Mouse (Mus musculus): Measurements from ENCODE around the gene Prr19. TPM values are rescaled to one million over a fixed set of nuclear protein-coding genes. Genes with fewer than 3 reads are reported as not detected.
"Not testable (repeated sequence)": the region's sequence is repeated elsewhere in the genome, so short reads cannot be mapped to it uniquely, and the experiment has no call there.

Gene Prr19
- total RNA-seq, 2 experiments from 2014 or later: not detected

DNA sequence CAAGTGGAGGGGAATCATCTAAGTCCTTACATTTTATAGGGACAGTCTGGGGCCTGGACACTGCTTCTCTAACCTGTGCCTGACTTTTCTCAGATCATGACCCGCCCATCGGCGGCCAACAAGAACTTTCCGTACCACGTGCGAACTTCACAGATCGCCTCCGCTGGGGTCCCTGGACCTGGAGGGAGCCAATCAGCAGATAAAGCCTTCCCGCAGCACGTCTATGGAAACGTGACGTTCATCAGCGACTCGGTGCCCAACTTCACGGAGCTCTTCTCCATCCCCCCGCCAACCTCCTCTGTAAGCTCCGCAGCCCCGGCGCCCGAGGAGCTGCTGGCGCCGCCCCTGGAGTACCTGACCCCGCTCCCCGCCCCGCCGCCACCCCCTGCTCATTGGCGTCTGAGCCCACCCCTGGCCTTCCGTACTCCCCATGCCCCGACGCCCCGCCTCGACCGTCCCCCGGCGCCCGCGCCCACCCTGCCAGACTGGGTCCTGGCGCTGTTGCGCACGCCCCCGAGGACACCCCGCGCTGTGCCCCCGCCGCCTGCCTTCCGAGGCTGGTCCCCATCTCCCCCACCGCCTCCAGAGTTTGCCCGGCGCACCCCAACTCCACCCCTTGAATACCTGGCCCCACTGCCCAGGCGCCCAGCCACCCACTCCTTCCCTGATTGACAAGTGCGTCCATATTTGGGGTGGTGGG lies 13.5 kb downstream of the Prr19 start:
- DNase-seq: no peak
- intact Hi-C loops (cut with DNase I): loop anchor here (10.0 kb wide), 1 partner anchor 340 kb away; the partner anchor contains the start of gene Rabac1

DNA sequence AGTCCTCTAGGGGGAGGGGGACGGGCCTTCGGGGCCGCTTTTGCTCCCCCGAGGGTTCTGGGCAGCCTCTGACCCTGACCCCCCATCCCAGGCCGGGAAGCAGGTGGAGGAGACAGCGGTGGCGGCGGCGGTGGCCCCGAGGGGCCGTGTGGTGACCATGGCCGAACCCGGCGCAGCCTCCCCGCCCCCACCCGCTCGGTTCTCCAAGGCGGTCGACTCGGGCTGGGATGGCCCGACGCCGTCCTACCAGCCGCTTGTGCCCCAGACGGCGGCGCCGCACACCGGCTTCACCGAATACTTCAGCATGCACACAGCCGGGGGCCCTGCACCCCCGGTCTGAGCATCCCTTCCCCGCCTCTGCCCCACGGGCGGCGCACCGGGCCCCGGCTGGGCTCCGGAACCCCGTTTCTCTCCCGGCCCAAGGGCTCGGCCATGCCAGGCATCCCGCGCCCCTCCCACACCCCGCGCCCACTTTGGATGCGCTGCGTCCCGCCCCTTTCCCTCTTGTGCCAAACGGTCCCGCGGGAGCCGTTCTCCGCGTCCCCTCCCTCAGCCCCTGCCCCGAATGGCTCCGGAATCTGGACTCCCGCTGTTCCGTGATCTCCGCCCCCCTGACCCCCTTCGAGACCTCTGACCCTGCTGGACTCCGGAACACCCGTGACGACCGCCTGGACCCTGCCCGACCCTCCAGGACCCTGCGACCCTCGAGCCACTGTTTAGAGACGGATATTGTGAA lies 14.3 kb downstream of the Prr19 start:
- intact Hi-C loops (cut with DNase I): loop anchor here (2.0 to 10.0 kb wide), 3 partner anchors 33 to 341 kb away; partner anchors contain the start of gene Rabac1
- DNase-seq: peak in 1 of 2 experiments; percentile 20

- intact Hi-C loops (cut with DNase I): loop anchor here (2.0 to 10.0 kb wide), 3 partner anchors 34 to 342 kb away; partner anchors contain the start of gene Rabac1
These were observed 15.6 kb downstream of the Prr19 start, which contains the start of gene Megf8 for GRCm38 (mm10) chr7:25316532-25317445. Gene Megf8 (plus strand): TSS chr7:25317164.

GRCm38 (mm10) chr7:25317446-25317999 lies 16.3 kb downstream of the Prr19 start:
- intact Hi-C loops (cut with DNase I): loop anchor here (2.0 to 10.0 kb wide), 3 partner anchors 35 to 343 kb away; partner anchors contain the start of gene Rabac1

More at GRCm38 (mm10) chr7:25316532-25317445, 15.6 kb downstream of the Prr19 start, which contains the start of gene Megf8:
- peak; percentile 92 to 96 for DNase-seq

DNA sequence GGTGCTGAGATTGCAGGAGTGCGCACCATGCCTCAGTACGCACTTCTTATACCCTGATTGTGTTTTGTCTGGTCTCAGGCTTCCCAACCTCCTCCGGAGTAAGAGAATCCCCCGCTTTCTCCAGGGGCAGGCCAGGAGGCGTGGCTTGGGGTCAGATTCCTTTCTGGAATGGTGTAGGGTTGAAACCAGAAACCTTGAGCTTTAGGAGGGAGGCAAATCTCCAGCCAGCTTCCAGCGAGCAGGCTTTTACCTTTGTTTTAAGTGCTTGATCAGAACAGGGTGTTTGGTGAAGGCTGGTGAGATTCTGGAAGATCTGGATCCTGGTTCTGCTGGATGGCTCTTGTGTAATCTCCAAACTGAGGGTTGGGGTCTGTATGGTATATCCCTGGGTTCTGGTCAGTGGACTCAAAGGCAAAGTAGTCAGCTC lies 20.9 kb downstream of the Prr19 start:
- intact Hi-C loops (cut with DNase I): no loop called here
- peak in 1 of 2 experiments; percentile 36 for DNase-seq

More at GRCm38 (mm10) chr7:25317446-25317999, 16.3 kb downstream of the Prr19 start:
- peak in 1 of 2 experiments; percentile 11 for DNase-seq

DNA sequence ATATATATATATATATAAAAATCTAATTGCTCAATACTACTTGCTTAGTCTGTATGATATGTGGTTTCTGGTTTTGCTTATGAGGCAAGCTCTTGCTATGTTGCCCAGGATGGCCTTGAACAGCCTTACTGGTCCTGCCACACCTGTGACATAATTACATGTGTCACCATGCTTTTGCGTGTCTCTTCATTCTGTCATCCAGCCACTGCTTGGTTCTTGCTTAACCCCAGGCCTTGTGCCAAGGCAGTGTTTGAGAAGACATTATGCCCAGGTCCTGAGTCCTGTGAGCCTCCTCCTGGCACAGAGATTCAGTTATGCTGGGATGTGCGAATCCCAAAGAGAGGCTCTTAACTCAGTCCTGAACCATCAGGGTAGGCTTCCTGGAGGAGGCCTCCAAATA lies 22.0 kb downstream of the Prr19 start:
- intact Hi-C loops (cut with DNase I): no loop called here
- no peak for DNase-seq

DNA sequence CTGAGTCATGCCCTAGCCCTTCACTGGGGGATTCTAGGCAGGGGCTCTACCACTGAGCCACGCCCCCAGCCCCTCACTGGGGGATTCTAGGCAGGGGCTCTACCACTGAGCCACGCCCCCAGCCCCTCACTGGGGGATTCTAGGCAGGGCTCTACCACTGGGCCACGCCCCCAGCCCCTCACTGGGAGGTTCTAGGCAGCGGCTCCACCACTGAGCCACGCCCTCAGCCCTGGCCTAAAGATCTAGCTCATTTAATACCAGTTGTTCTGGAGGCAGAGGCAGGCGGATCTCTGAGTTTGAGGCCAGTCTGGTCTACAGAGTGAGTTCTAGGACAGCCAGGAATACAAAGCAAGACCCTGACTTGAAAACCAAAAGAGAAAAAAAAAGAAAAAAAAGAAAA lies 24.2 kb downstream of the Prr19 start:
- intact Hi-C loops (cut with DNase I); DNase-seq: not testable (repeated sequence)

GRCm38 (mm10) chr7:25326233-25326632 lies 25.0 kb downstream of the Prr19 start:
- DNase-seq: no peak

DNA sequence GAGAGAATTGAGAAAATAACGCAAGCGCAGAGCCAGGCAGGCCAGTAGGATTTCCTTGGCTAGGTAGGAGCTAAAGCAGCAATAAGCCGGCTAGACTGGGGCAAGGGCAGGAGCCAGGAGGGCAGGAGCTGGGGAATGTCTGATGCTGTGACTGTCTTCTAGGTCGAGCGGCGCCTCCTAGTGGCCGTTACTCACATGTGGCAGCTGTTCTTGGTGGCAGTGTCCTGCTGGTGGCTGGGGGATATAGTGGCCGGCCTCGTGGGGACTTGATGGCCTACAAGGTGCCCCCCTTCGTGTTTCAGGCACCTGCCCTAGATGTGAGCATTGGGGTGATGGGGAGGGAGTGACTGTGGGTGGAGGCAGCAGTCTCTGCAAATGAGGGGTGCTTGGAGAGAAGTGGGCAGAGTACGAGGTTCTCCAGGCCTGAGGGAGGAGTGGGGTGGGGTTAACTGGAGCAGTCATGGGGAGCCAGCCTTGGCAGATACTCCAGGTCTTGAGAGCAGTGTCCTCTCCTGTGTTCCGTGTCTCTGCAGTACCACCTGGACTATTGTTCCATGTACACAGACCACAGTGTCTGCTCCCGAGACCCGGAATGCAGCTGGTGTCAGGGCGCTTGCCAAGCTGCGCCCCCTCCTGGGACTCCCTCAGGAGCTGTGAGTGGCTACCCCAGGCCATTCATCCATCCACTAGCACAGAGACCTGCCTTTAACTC lies 32.5 kb downstream of the Prr19 start:
- DNase-seq: peak; percentile 74 to 81
- intact Hi-C loops (cut with DNase I): loop anchor here (5.0 kb wide), 1 partner anchor 201 kb away; no protein-coding TSS in a partner anchor

More at GRCm38 (mm10) chr7:25326233-25326632, 25.0 kb downstream of the Prr19 start:
- intact Hi-C loops (cut with DNase I): no loop called here

DNA sequence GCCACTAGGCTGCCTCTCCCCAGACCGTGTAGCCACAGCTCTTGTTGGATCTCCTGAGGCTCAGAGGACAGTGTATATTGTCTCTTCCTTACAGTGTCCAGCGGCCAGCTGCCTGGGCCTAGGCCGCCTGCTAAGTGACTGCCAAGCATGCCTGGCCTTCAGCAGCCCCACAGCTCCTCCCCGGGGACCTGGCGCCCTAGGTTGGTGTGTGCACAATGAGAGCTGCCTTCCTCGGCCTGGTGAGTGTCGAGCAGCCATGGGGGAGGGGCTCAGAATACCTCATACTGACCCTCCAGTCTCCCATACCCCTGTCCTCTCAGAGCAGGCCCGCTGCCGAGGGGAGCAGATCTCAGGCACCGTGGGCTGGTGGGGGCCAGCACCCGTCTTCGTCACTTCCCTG lies 33.3 kb downstream of the Prr19 start:
- DNase-seq: no peak
- intact Hi-C loops (cut with DNase I): loop anchor here (5.0 kb wide), 1 partner anchor 202 kb away; no protein-coding TSS in a partner anchor

- intact Hi-C loops (cut with DNase I): no loop called here
- DNase-seq: no peak
These were observed 38.1 kb downstream of the Prr19 start for GRCm38 (mm10) chr7:25339329-25339728.

GRCm38 (mm10) chr7:25341000-25341784 lies 40.0 kb downstream of the Prr19 start:
- intact Hi-C loops (cut with DNase I): no loop called here
- DNase-seq: no peak

DNA sequence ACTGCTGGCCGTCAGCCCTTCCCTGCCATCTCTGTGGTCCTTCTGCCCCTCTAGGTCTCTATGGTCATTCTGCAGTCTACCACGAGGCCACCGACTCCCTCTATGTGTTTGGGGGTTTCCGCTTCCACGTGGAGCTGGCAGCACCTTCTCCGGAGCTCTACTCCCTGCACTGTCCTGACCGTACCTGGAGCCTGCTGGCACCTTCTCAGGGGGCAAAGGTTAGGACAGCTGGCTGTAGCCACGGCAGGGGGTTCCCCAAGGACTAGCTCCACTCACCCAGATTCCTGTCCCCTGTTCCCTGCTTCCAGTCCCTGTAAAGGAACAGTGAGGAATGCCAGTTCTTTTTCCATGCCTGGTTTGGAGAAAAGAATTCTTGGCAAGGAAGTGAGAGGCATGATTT lies 47.6 kb downstream of the Prr19 start:
- intact Hi-C loops (cut with DNase I): no loop called here
- DNase-seq: no peak

Other genes with a start within 250 kb of the Prr19 start
- 1 to 10 TPM; 5.8 to 7.6 TPM for gene Grik5, start 229.1 kb upstream of the Prr19 start, total RNA-seq (2021)
- 10 to 100 TPM; 10.5 to 11.2 TPM for gene Zfp574, start 228.8 kb upstream of the Prr19 start, total RNA-seq (2021)
- under 1 TPM; 0.44 to 0.60 TPM for gene Pou2f2, start 121.7 kb upstream of the Prr19 start, total RNA-seq (2021)
- gene Dedd2, start 80.8 kb upstream of the Prr19 start, total RNA-seq (2021): 10 to 100 TPM; 17.9 to 19.2 TPM
- gene Zfp526, start 80.0 kb upstream of the Prr19 start, total RNA-seq (2021): 1 to 10 TPM; 8.0 to 9.1 TPM
- gene Gsk3a, start 63.6 kb upstream of the Prr19 start, total RNA-seq (2021): 10 to 100 TPM; 58.6 to 66.6 TPM
- 10 to 100 TPM; 32.8 to 33.2 TPM for gene Erf, start 50.6 kb upstream of the Prr19 start, total RNA-seq (2021)
- 10 to 100 TPM; 71.2 to 78.7 TPM for gene Cic, start 33.7 kb upstream of the Prr19 start, total RNA-seq (2021)
- gene Pafah1b3, start 3.4 kb upstream of the Prr19 start, total RNA-seq (2021): 1 to 10 TPM; 5.1 to 5.6 TPM
- gene Tmem145, start 4.7 kb downstream of the Prr19 start, total RNA-seq (2021): not detected
- 10 to 100 TPM; 26.7 to 29.6 TPM for gene Megf8, start 15.8 kb downstream of the Prr19 start, total RNA-seq (2021)
- gene Cnfn, start 68.3 kb downstream of the Prr19 start, total RNA-seq (2021): not detected
- gene Lipe, start 97.3 kb downstream of the Prr19 start, total RNA-seq (2021): 10 to 100 TPM; 43.2 to 55.0 TPM
- gene Cxcl17, start 111.5 kb downstream of the Prr19 start, total RNA-seq (2021): not detected
- 10 to 100 TPM; 14.3 to 17.4 TPM for gene Ceacam1, start 176.2 kb downstream of the Prr19 start, total RNA-seq (2021)
- 1 to 10 TPM; 1.9 to 2.0 TPM for gene Ceacam2, start 238.4 kb downstream of the Prr19 start, total RNA-seq (2021)

Data from heart, postnatal 14 days (tissue).